Mouse (Mus musculus): ENCODE measurements around the gene Tgm6. TPM values are rescaled to one million over a fixed set of nuclear protein-coding genes. Genes with fewer than 3 reads are reported as not detected.

The Tgm6 gene
- polyA plus RNA-seq (2012; ENCODE audit: insufficient read depth, low replicate concordance) = not detected in 2 replicates

DNA sequence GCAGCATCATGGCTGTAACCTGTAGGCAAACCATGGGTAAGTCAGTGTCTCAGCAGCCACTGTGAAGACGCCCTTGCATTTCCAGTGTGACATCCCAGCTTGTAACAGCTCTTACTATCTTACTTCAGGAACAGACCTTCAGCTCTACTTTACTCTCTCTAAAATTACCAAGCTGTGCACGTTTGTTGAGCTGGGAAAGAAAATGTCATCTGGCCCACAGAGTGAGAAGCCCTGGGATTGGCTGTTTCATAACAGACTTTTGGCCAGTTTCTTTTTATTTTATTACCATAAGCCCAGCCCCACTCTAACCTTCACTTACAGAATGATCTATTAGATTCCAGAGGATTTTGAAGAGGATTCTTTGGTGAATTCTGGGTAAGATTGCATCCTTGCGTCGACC, at the start of gene Tgm6:
Gene Tgm6 (plus strand): TSS at position 301 of the 400 bp plus-strand sequence.
- H3K27me3 ChIP-seq (replicated peaks) = peaks cover 2% of the 10 kb centered on the region
- H3K4me3 ChIP-seq (replicated peaks) = no peak within 1 kb of the TSS
- no peaks in the 10 kb centered on the region for H3K9me3 ChIP-seq
- TF ChIP-seq GATA1 (IDR thresholded peaks at IDR 0.05; ENCODE audit: borderline replicate concordance, low read length) (no peak), FLI1 (IDR thresholded peaks at IDR 0.05; ENCODE audit: low read length) (no peak)
- no peaks in the 10 kb centered on the region for H3K36me3 ChIP-seq (replicated peaks; ENCODE audit: low read length)
- no peaks in the 10 kb centered on the region for H3K4me1 ChIP-seq

DNA sequence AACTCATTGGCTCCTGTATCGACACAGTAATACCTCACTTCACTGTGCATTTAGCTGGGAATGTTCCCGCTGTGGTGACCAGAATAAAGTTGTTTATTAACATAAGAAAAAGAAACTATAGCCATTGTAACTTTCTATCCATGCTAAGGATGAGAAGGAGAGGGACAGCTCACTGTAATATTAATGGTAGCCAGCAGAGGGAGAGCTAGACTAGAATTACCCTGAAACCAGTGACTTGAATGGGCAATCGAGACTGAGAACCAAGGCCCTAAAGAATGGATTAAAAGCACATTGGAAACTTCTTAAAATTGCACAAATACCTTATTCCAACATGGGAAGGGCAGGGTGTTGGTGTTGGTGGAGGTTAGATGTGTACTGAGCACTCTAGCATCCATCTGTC, 44.0 kb upstream of the Tgm6 start:
- H3K4me3 ChIP-seq (replicated peaks) = no peak overlapping the region
- H3K36me3 ChIP-seq (replicated peaks; ENCODE audit: low read length) = no peaks in the 10 kb centered on the region
- no peak for TF ChIP-seq GATA1 (IDR thresholded peaks at IDR 0.05; ENCODE audit: borderline replicate concordance, low read length)
- TF ChIP-seq FLI1 (IDR thresholded peaks at IDR 0.05; ENCODE audit: low read length) = no peak
- peaks cover 8% of the 10 kb centered on the region for H3K27me3 ChIP-seq (replicated peaks)
- H3K9me3 ChIP-seq = peaks cover 13% of the 10 kb centered on the region
- H3K4me1 ChIP-seq = 0 out of 2 replicates have a peak, but pooled peaks cover 2% of the 10 kb centered on the region

DNA sequence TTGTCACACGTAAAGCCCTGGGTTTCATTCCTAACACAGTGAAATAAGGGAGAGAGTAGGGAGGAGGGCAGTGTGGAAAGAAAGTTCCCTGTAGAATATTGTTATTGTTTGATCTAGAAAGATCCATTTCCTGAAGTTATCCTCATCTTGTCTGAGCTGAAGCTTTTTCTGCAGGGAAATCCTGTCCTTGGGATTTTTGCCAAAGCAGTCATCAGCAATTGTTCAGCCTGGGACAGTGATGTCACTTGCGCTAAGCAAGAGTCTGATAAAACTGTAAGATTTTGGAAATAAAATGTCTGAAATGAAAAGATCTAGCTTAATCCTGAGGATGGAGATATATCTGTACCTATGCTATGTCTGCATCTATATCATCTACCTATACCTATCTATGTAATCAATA, 41.8 kb upstream of the Tgm6 start:
- Histone ChIP-seq H3K9me3 (peaks cover 13% of the 10 kb centered on the region), H3K36me3 (replicated peaks; ENCODE audit: low read length) (no peaks in the 10 kb centered on the region), H3K27me3 (replicated peaks) (peaks cover 10% of the 10 kb centered on the region), H3K4me3 (replicated peaks) (no peak overlapping the region), H3K4me1 (0 out of 2 replicates have a peak, but pooled peaks cover 2% of the 10 kb centered on the region)
- no peak for TF ChIP-seq FLI1 (IDR thresholded peaks at IDR 0.05; ENCODE audit: low read length)
- TF ChIP-seq GATA1 (IDR thresholded peaks at IDR 0.05; ENCODE audit: borderline replicate concordance, low read length) = no peak

- Histone ChIP-seq H3K27me3 (replicated peaks) (peaks cover 2% of the 10 kb centered on the region), H3K4me1 (no peaks in the 10 kb centered on the region), H3K4me3 (replicated peaks) (no peak overlapping the region), H3K9me3 (no peaks in the 10 kb centered on the region), H3K36me3 (replicated peaks; ENCODE audit: low read length) (no peaks in the 10 kb centered on the region)
- TF ChIP-seq FLI1 (IDR thresholded peaks at IDR 0.05; ENCODE audit: low read length) (no peak), GATA1 (IDR thresholded peaks at IDR 0.05; ENCODE audit: borderline replicate concordance, low read length) (no peak)
Observed at GRCm38 (mm10) chr2:130112804-130113203, 588 bp downstream of the Tgm6 start.

GRCm38 (mm10) chr2:130113379-130113778, 1.2 kb downstream of the Tgm6 start:
- no peaks in the 10 kb centered on the region for H3K9me3 ChIP-seq
- H3K4me3 ChIP-seq (replicated peaks) = no peak overlapping the region
- H3K27me3 ChIP-seq (replicated peaks) = peaks cover 2% of the 10 kb centered on the region
- H3K36me3 ChIP-seq (replicated peaks; ENCODE audit: low read length) = no peaks in the 10 kb centered on the region
- TF ChIP-seq GATA1 (IDR thresholded peaks at IDR 0.05; ENCODE audit: borderline replicate concordance, low read length) (no peak), FLI1 (IDR thresholded peaks at IDR 0.05; ENCODE audit: low read length) (no peak)
- no peaks in the 10 kb centered on the region for H3K4me1 ChIP-seq

GRCm38 (mm10) chr2:130118649-130119048, 6.4 kb downstream of the Tgm6 start:
- H3K4me1 ChIP-seq = no peaks in the 10 kb centered on the region
- H3K9me3 ChIP-seq = no peaks in the 10 kb centered on the region
- TF ChIP-seq FLI1 (IDR thresholded peaks at IDR 0.05; ENCODE audit: low read length) = no peak
- TF ChIP-seq GATA1 (IDR thresholded peaks at IDR 0.05; ENCODE audit: borderline replicate concordance, low read length) = no peak
- H3K27me3 ChIP-seq (replicated peaks) = peaks cover 13% of the 10 kb centered on the region
- no peaks in the 10 kb centered on the region for H3K36me3 ChIP-seq (replicated peaks; ENCODE audit: low read length)
- H3K4me3 ChIP-seq (replicated peaks) = no peak overlapping the region

DNA sequence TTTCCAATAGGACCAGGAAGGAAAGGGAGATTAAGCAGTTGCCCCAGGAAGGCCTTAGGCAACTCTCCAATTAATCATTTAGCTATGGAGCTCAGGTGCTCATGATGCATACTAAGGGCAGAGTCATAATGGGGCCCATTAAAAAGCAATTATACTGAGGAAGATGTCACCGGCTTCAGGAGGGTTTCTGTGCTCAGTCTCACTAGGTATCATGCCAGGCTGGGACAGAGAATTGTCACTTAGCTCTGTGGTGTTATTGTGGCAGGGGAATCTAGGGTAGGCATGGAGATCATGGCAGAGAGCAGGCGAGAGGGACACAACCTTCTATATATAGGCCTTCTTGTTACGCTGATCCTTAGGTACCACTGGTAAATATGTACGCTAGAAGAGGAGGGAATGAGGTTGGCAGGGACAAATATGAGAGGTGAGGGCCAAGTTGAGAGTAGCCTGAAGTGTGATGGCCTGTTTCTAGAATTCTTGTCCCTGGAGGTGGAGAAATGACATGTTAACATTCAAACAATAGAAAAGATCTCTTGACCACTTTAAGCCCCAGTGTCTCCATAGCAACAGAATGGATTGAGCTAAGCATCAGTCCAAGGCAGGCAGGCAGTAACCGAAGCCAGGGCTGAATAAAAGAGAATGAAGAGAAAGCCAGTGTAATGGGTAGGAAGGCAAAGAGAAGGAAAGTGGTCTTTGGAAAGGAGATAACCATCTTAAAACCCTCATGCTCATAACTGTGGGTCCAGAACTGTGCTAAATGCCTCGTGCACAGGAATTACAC, 13.3 kb downstream of the Tgm6 start:
- Histone ChIP-seq H3K9me3 (no peaks in the 10 kb centered on the region), H3K4me1 (no peaks in the 10 kb centered on the region), H3K4me3 (replicated peaks) (no peak overlapping the region), H3K36me3 (replicated peaks; ENCODE audit: low read length) (no peaks in the 10 kb centered on the region), H3K27me3 (replicated peaks) (peaks cover 22% of the 10 kb centered on the region)
- no peak for TF ChIP-seq FLI1 (IDR thresholded peaks at IDR 0.05; ENCODE audit: low read length)
- TF ChIP-seq GATA1 (IDR thresholded peaks at IDR 0.05; ENCODE audit: borderline replicate concordance, low read length) = no peak

DNA sequence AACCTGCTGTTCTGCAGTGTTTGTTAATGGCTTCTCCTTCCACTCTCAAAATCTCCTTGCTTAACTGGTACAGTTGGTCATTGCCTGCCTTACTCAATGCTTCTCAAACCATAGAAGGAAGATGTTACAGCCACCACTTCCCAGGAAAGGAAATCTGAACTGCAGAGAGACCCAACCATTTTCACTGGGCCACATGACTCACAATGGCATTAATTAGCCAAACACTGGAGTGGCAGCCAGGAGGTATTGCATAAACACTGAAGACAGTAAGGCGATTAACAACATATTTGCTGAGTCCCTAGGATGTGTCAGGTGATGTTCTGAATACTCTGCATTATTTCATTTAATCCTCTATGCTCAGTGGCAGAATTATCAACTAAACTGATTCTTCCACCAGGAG, 13.9 kb downstream of the Tgm6 start:
- no peaks in the 10 kb centered on the region for H3K9me3 ChIP-seq
- H3K4me1 ChIP-seq = no peaks in the 10 kb centered on the region
- H3K27me3 ChIP-seq (replicated peaks) = peaks cover 22% of the 10 kb centered on the region
- no peak overlapping the region for H3K4me3 ChIP-seq (replicated peaks)
- TF ChIP-seq GATA1 (IDR thresholded peaks at IDR 0.05; ENCODE audit: borderline replicate concordance, low read length) = no peak
- TF ChIP-seq FLI1 (IDR thresholded peaks at IDR 0.05; ENCODE audit: low read length) = no peak
- no peaks in the 10 kb centered on the region for H3K36me3 ChIP-seq (replicated peaks; ENCODE audit: low read length)

GRCm38 (mm10) chr2:130129687-130130086, 17.5 kb downstream of the Tgm6 start:
- TF ChIP-seq GATA1 (IDR thresholded peaks at IDR 0.05; ENCODE audit: borderline replicate concordance, low read length) (no peak), FLI1 (IDR thresholded peaks at IDR 0.05; ENCODE audit: low read length) (no peak)
- no peak overlapping the region for H3K4me3 ChIP-seq (replicated peaks)

DNA sequence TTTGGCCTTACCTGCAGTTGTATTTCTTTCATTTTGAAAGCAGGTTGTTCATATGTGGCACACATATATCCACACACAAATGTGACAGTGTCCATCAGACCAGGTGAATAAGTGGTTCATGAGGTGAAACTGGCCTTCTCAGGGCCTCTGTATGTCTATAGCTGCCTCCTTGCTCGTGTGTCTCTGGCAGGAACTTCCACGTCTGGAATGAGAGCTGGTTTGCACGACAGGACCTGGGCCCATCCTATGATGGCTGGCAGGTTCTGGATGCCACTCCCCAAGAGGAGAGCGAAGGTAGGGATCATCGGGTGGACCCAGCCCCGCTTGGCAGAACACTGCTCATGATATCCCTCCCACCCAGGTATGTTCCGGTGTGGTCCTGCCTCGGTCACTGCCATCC, 30.8 kb downstream of the Tgm6 start:
- Histone ChIP-seq H3K9me3 (no peaks in the 10 kb centered on the region), H3K4me3 (replicated peaks) (peak overlapping the region; percentile 23), H3K36me3 (replicated peaks; ENCODE audit: low read length) (no peaks in the 10 kb centered on the region), H3K27me3 (replicated peaks) (peaks cover 9% of the 10 kb centered on the region), H3K4me1 (no peaks in the 10 kb centered on the region)
- TF ChIP-seq FLI1 (IDR thresholded peaks at IDR 0.05; ENCODE audit: low read length) (no peak), GATA1 (IDR thresholded peaks at IDR 0.05; ENCODE audit: borderline replicate concordance, low read length) (no peak)

More at GRCm38 (mm10) chr2:130129687-130130086, 17.5 kb downstream of the Tgm6 start:
- H3K27me3 ChIP-seq (replicated peaks) = peaks cover 16% of the 10 kb centered on the region
- H3K36me3 ChIP-seq (replicated peaks; ENCODE audit: low read length) = no peaks in the 10 kb centered on the region
- H3K4me1 ChIP-seq = no peaks in the 10 kb centered on the region
- H3K9me3 ChIP-seq = peaks cover 4% of the 10 kb centered on the region

All from megakaryocyte, embryonic 14.5 days (primary cell).